Mouse (Mus musculus) stomach, embryonic 15.5 days (tissue): ENCODE measurements around the gene Ikzf4. TPM values are rescaled to one million over a fixed set of nuclear protein-coding genes. Genes with fewer than 3 reads are reported as not detected.
"Not testable (repeated sequence)": the region's sequence is repeated elsewhere in the genome, so short reads cannot be mapped to it uniquely, and the experiment has no call there.

Experiments used
- ATAC-seq: fragments of 200-750 bp; cut with Nextera tagmentation; 2 replicates; pipeline ENCODE4 v1.8.0; 2017; ENCODE audit warnings: low read depth, moderate number of reproducible peaks, moderate TSS enrichment; ENCODE audit not compliant: insufficient read depth, low FRiP score
- H3K27ac ChIP-seq: fragments of 300-500 bp; sonication (generic); 2 replicates; pipeline ENCODE4 v1.5.1; 2015; ENCODE audit warnings: mild to moderate bottlenecking, inconsistent platforms
- H3K27me3 ChIP-seq: fragments of 300-500 bp; sonication (generic); replicated peaks from 2 replicates; pipeline ENCODE4 v1.6.1; 2015; ENCODE audit warnings: inconsistent platforms
- H3K36me3 ChIP-seq: fragments of 300-500 bp; sonication (generic); 2 replicates; pipeline ENCODE4 v1.6.1; 2015; ENCODE audit warnings: inconsistent platforms
- H3K4me1 ChIP-seq: fragments of 300-500 bp; sonication (generic); 2 replicates; pipeline ENCODE4 v1.6.1; 2015; ENCODE audit warnings: inconsistent platforms
- H3K4me2 ChIP-seq: fragments of 300-500 bp; sonication (generic); 2 replicates; pipeline ENCODE4 v1.6.1; 2015; ENCODE audit warnings: mild to moderate bottlenecking, inconsistent platforms
- H3K4me3 ChIP-seq: fragments of 300-500 bp; sonication (generic); replicated peaks from 2 replicates; pipeline ENCODE4 v1.5.1; 2015; ENCODE audit warnings: inconsistent platforms
- H3K9ac ChIP-seq: fragments of 300-500 bp; sonication (generic); 2 replicates; pipeline ENCODE4 v1.6.1; 2015; ENCODE audit warnings: inconsistent platforms
- H3K9me3 ChIP-seq: fragments of 300-500 bp; sonication (generic); 2 replicates; pipeline ENCODE4 v1.6.1; 2016; ENCODE audit warnings: inconsistent platforms
- WGBS: fragments of 180-500 bp; shearing (Covaris S2); methylation state at CpG from one replicate; pipeline ENCODE4 v1.1.7; 2015; 5-methylcytosine and 5-hydroxymethylcytosine counted together
- polyA plus RNA-seq: library from polyadenylated mRNA; unstranded; fragments of >200 nt; fragmentation: Nextera tagmentation; extraction: Ambion mirVana; gene quantifications from 2 replicates; pipeline ENCODE4 v1.2.1, GENCODE M21; 2015

Gene Ikzf4
- polyA plus RNA-seq, 1 experiment from 2014 or later: 2.2 TPM

- Histone ChIP-seq H3K9ac (no peak overlapping the region), H3K4me3 (no peak overlapping the region), H3K4me1 (no peaks in the 10 kb centered on the region; the same call in 1 of the 2 replicates), H3K27me3 (no peaks in the 10 kb centered on the region), H3K27ac (no peak overlapping the region), H3K4me2 (no peak overlapping the region), H3K9me3 (no peaks in the 10 kb centered on the region), H3K36me3 (0 out of 2 replicates have a peak, but pooled peaks cover 2% of the 10 kb centered on the region)
- WGBS: 55% methylated on average over 6 of the region's 6 CpGs
- no peak for ATAC-seq
Observed at GRCm38 (mm10) chr10:128636561-128636960, 9.2 kb downstream of the Ikzf4 start.

GRCm38 (mm10) chr10:128635697-128636096 is 10.1 kb downstream of the Ikzf4 start:
- Histone ChIP-seq H3K4me3 (no peak overlapping the region), H3K9me3 (no peaks in the 10 kb centered on the region), H3K27ac (no peak overlapping the region), H3K9ac (no peak overlapping the region), H3K27me3 (no peaks in the 10 kb centered on the region), H3K4me1 (no peaks in the 10 kb centered on the region; the same call in 1 of the 2 replicates), H3K4me2 (no peak overlapping the region), H3K36me3 (0 out of 2 replicates have a peak, but pooled peaks cover 2% of the 10 kb centered on the region)
- 91% methylated on average over 13 of the region's 13 CpGs for WGBS
- no peak for ATAC-seq

GRCm38 (mm10) chr10:128631571-128631970 is 14.2 kb downstream of the Ikzf4 start:
- ATAC-seq: no peak
- Histone ChIP-seq H3K9me3 (no peaks in the 10 kb centered on the region), H3K36me3 (0 out of 2 replicates have a peak, but pooled peaks cover 2% of the 10 kb centered on the region), H3K27me3 (no peaks in the 10 kb centered on the region), H3K27ac (no peak overlapping the region), H3K4me3 (no peak overlapping the region), H3K4me2 (no peak overlapping the region), H3K9ac (no peak overlapping the region), H3K4me1 (no peaks in the 10 kb centered on the region)
- WGBS: 20% methylated on average over 6 of the region's 6 CpGs

GRCm38 (mm10) chr10:128630306-128630705 is 15.5 kb downstream of the Ikzf4 start:
- H3K4me1 ChIP-seq, H3K4me2 ChIP-seq, ATAC-seq, H3K27me3 ChIP-seq, H3K27ac ChIP-seq, H3K9ac ChIP-seq, H3K36me3 ChIP-seq, H3K9me3 ChIP-seq, H3K4me3 ChIP-seq: not testable (repeated sequence)
- 89% methylated on average over 5 of the region's 5 CpGs for WGBS

- Histone ChIP-seq H3K9me3 (no peaks in the 10 kb centered on the region), H3K9ac (no peak overlapping the region), H3K4me1 (0 out of 2 replicates have a peak, but pooled peaks cover 5% of the 10 kb centered on the region), H3K27me3 (no peaks in the 10 kb centered on the region), H3K4me2 (no peak overlapping the region), H3K27ac (no peak overlapping the region), H3K36me3 (peaks cover 3% of the 10 kb centered on the region; the same call in 1 of the 2 replicates), H3K4me3 (no peak overlapping the region)
- ATAC-seq: no peak
- 80% methylated on average over 2 of the region's 2 CpGs for WGBS
Observed at GRCm38 (mm10) chr10:128629746-128630145, 16.0 kb downstream of the Ikzf4 start.

- 0 out of 2 replicates have a peak, but pooled peaks cover 5% of the 10 kb centered on the region for H3K4me1 ChIP-seq
- peak; percentile 10; the same call in 1 of the 2 replicates for ATAC-seq
- H3K36me3 ChIP-seq: peaks cover 17% of the 10 kb centered on the region
- no peak overlapping the region for H3K27ac ChIP-seq
- H3K4me2 ChIP-seq: no peak overlapping the region
- H3K9ac ChIP-seq: no peak overlapping the region
- H3K9me3 ChIP-seq: no peaks in the 10 kb centered on the region
- WGBS: 76% methylated on average over 10 of the region's 10 CpGs
- no peaks in the 10 kb centered on the region for H3K27me3 ChIP-seq
- H3K4me3 ChIP-seq: no peak overlapping the region
Observed at GRCm38 (mm10) chr10:128627398-128628317, 18.1 kb downstream of the Ikzf4 start.

- Histone ChIP-seq H3K27me3 (no peaks in the 10 kb centered on the region), H3K4me3 (peak within 1 kb of the TSS; percentile 81), H3K9ac (peak within 1 kb of the TSS; percentile 88), H3K4me1 (0 out of 2 replicates have a peak, but pooled peaks cover 5% of the 10 kb centered on the region), H3K27ac (peak within 1 kb of the TSS; percentile 69), H3K4me2 (peak within 1 kb of the TSS; percentile 62), H3K36me3 (peaks cover 17% of the 10 kb centered on the region), H3K9me3 (no peaks in the 10 kb centered on the region)
- ATAC-seq: peak; percentile 97
- under 1% methylated on average over 40 of the region's 40 CpGs for WGBS
Observed at GRCm38 (mm10) chr10:128626311-128627310, 19.2 kb downstream of the Ikzf4 start, which contains the start of gene Rps26. TSS of gene Rps26 (minus strand) at chr10:128626747.

- H3K27ac ChIP-seq: peak overlapping the region; percentile 64
- peak overlapping the region; percentile 88 for H3K9ac ChIP-seq
- peak overlapping the region; percentile 81 for H3K4me3 ChIP-seq
- H3K36me3 ChIP-seq: peaks cover 17% of the 10 kb centered on the region
- no peak for ATAC-seq
- 35% methylated on average over 7 of the region's 7 CpGs for WGBS
- H3K27me3 ChIP-seq: no peaks in the 10 kb centered on the region
- H3K4me2 ChIP-seq: peak overlapping the region; percentile 62
- H3K4me1 ChIP-seq: 0 out of 2 replicates have a peak, but pooled peaks cover 5% of the 10 kb centered on the region
- H3K9me3 ChIP-seq: no peaks in the 10 kb centered on the region
Observed at GRCm38 (mm10) chr10:128625287-128625894, 20.4 kb downstream of the Ikzf4 start.

- H3K4me2 ChIP-seq, H3K4me1 ChIP-seq, H3K4me3 ChIP-seq, H3K9me3 ChIP-seq, ATAC-seq, H3K27me3 ChIP-seq, H3K27ac ChIP-seq, H3K9ac ChIP-seq: not testable (repeated sequence)
- 87% methylated on average over 4 of the region's 4 CpGs for WGBS
- peaks cover 17% of the 10 kb centered on the region for H3K36me3 ChIP-seq
Observed at GRCm38 (mm10) chr10:128623106-128623613, 22.6 kb downstream of the Ikzf4 start.

- Histone ChIP-seq H3K27ac (no peak overlapping the region), H3K36me3 (peaks cover 17% of the 10 kb centered on the region), H3K4me3 (no peak overlapping the region), H3K9me3 (no peaks in the 10 kb centered on the region), H3K4me2 (no peak overlapping the region), H3K27me3 (no peaks in the 10 kb centered on the region), H3K4me1 (0 out of 2 replicates have a peak, but pooled peaks cover 5% of the 10 kb centered on the region), H3K9ac (no peak overlapping the region)
- 81% methylated on average over 4 of the region's 4 CpGs for WGBS
- no peak for ATAC-seq
Observed at GRCm38 (mm10) chr10:128622702-128623101, 23.1 kb downstream of the Ikzf4 start.
